Mouse (Mus musculus) heart, embryonic 14.5 days (tissue): ENCODE measurements around the gene Nyap1. TPM values are rescaled to one million over a fixed set of nuclear protein-coding genes. Genes with fewer than 3 reads are reported as not detected.
A peak's percentile ranks its signal among the peaks of the same experiment; 100 is the strongest.

Experiments used
- ATAC-seq: fragments of 200-750 bp; cut with Nextera tagmentation; 2 replicates; pipeline ENCODE4 v1.8.0; 2017; ENCODE audit warnings: low read depth, moderate TSS enrichment; ENCODE audit not compliant: insufficient number of reproducible peaks, insufficient read depth, low FRiP score
- H3K27ac ChIP-seq, 2 experiments: fragments of 200-500 bp in 1 of 2; fragments of 300-500 bp in 1 of 2; sonication (generic) in 1 of 2; replicated peaks in 1 of 2; 2 replicates each; pipeline ENCODE4 v1.5.1; 2012 to 2014; ENCODE audit warnings: low read depth in 2 of 2, low read length in 2 of 2, control low read depth in 1 of 2, mild to moderate bottlenecking in 1 of 2, mixed read lengths in 1 of 2; ENCODE audit not compliant: control insufficient read depth in 1 of 2, insufficient read depth in 1 of 2
- H3K27me3 ChIP-seq: fragments of 300-500 bp; sonication (generic); 2 replicates; pipeline ENCODE4 v1.6.1; 2014; ENCODE audit warnings: mild to moderate bottlenecking, low read length, control low read depth; ENCODE audit not compliant: control insufficient read depth, insufficient read depth
- H3K36me3 ChIP-seq: fragments of 300-500 bp; sonication (generic); 2 replicates; pipeline ENCODE4 v1.6.1; 2014; ENCODE audit warnings: mild to moderate bottlenecking, control low read depth, low read length, mixed read lengths; ENCODE audit not compliant: control insufficient read depth, insufficient read depth
- H3K4me1 ChIP-seq, 2 experiments: fragments of 200-500 bp in 1 of 2; fragments of 300-500 bp in 1 of 2; sonication (generic) in 1 of 2; 2 replicates each; pipeline ENCODE4 v1.6.1; 2012 to 2014; ENCODE audit warnings: low read length in 2 of 2, control low read depth in 1 of 2, mixed read lengths in 1 of 2; ENCODE audit not compliant: control insufficient read depth in 2 of 2, insufficient read depth in 2 of 2
- H3K4me2 ChIP-seq: fragments of 300-500 bp; sonication (generic); 2 replicates; pipeline ENCODE4 v1.6.1; 2014; ENCODE audit warnings: mild to moderate bottlenecking, low read length
- H3K4me3 ChIP-seq, 2 experiments: fragments of 200-500 bp in 1 of 2; fragments of 300-500 bp in 1 of 2; sonication (generic) in 1 of 2; 2 replicates each; pipeline ENCODE4 v1.5.1; 2012 to 2014; ENCODE audit warnings: low read length in 2 of 2, mild to moderate bottlenecking in 2 of 2, control low read depth in 1 of 2, low read depth in 1 of 2, moderate library complexity in 1 of 2; ENCODE audit not compliant: control insufficient read depth in 1 of 2, insufficient read depth in 1 of 2
- H3K9ac ChIP-seq: fragments of 300-500 bp; sonication (generic); 2 replicates; pipeline ENCODE4 v1.6.1; 2014; ENCODE audit warnings: mild to moderate bottlenecking, low read length
- H3K9me3 ChIP-seq: fragments of 300-500 bp; sonication (generic); 2 replicates; pipeline ENCODE4 v1.6.1; 2016; ENCODE audit warnings: low read length, control low read depth; ENCODE audit not compliant: control insufficient read depth
- WGBS: fragments of 180-500 bp; shearing (Covaris S2); extraction: QIAGEN DNeasy Blood & Tissue Kit; methylation state at CpG from one replicate; pipeline ENCODE4 v1.1.7; 2014; 5-methylcytosine and 5-hydroxymethylcytosine counted together
- polyA plus RNA-seq: library from polyadenylated mRNA; unstranded; fragments of >200 nt; fragmentation: Nextera tagmentation; extraction: Ambion mirVana; gene quantifications from 2 replicates; pipeline ENCODE4 v1.2.1, GENCODE M21; 2014

Gene Nyap1
- polyA plus RNA-seq, 1 experiment from 2014 or later = 0.57 TPM

DNA sequence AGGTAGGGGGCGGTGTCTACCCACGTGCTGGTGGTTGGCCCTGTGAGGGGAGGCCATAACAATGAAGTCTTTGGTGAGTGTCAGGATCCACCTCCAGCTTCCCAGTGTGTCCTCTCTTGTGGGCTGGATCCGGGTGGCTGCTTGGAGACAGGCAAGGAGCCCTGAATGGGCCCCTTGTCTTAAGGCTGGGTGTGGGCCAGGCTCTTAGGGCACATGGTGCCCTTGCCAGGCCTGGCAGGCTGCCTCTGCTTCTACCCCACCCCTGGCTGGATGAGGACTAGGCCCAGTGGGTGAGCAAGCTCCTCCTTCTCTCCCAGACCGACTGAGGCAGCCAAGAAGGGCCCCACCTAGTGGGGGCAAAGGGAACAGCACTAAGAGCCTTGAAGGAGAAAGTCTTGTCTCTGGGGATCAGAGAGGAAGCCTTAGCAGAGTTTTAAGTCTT lies 18.6 kb upstream of the Nyap1 start:
- Histone ChIP-seq H3K9me3 (no peaks in the 10 kb centered on the region), H3K27me3 (no peaks in the 10 kb centered on the region), H3K4me1 (peaks cover 14 to 34% of the 10 kb centered on the region in 2 experiments), H3K4me2 (no peak overlapping the region), H3K4me3 (no peak overlapping the region), H3K27ac (no peak overlapping the region), H3K36me3 (peaks cover 41% of the 10 kb centered on the region), H3K9ac (no peak overlapping the region)
- WGBS = 42% methylated on average over 4 of the region's 4 CpGs
- peak; percentile 31 for ATAC-seq

DNA sequence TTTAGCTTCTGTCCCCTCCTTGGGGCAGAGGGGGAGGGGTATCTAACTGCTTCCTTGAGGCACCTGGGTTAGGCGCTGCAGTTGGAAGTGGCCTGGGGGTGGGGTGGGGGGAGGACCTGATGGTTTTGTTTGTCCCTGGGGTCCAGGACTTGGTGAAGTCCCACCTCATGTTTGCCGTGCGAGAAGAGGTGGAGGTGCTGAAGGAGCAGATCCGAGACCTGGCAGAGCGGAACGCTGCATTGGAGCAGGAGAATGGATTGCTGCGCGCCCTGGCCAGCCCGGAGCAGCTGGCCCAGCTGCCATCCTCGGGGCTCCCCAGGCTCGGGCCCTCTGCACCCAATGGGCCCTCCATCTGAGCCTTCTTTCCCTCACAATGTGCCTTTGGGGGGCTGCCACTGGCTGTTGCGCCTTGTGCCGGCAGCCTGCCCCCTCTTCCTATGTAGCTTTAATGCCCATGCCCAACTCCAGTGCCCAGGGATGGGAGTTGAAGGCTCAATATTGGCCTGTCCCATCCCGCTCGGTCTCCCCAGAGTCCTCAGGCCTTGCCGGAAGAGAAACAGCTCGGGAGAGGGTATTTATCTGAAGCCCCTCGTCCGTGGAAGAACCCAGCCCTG lies 17.6 kb upstream of the Nyap1 start:
- Histone ChIP-seq H3K9me3 (no peaks in the 10 kb centered on the region), H3K27ac (0 out of 4 replicates have a peak overlapping the region, but pooled peaks of 1 of the 2 experiments have one; percentile 24), H3K36me3 (peaks cover 47% of the 10 kb centered on the region), H3K4me2 (no peak overlapping the region), H3K27me3 (no peaks in the 10 kb centered on the region), H3K4me1 (peaks cover 14 to 34% of the 10 kb centered on the region in 2 experiments), H3K9ac (no peak overlapping the region), H3K4me3 (no peak overlapping the region)
- WGBS = 89% methylated on average over 19 of the region's 19 CpGs
- ATAC-seq = no peak

DNA sequence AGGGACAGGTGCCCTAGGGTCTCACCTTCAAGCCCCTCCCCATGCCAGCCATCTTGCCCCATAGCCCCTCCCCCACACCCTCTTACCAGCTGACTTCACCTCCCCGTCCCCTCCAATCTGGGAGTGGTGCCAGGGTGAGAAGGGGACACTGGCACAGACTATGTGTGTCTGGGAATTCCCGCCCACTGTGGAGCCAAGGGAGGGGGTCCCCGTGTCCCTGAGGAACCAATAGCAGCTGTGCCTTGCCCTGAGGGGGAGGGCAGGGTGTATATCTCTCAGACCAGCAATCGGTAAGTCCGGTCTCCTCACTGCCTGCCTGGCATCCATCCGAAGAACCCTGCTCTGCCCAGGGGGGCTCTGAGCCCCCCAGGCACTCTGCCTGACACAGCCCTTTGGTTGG lies 16.5 kb upstream of the Nyap1 start:
- H3K36me3 ChIP-seq = peaks cover 58% of the 10 kb centered on the region
- no peak overlapping the region for H3K4me3 ChIP-seq
- 47% methylated on average over 6 of the region's 6 CpGs for WGBS
- peaks cover 19 to 44% of the 10 kb centered on the region in 2 experiments for H3K4me1 ChIP-seq
- no peak overlapping the region for H3K4me2 ChIP-seq
- no peaks in the 10 kb centered on the region for H3K27me3 ChIP-seq
- H3K27ac ChIP-seq = peak overlapping the region in 1 of 2 experiments; percentile 61; a peak in 1 of 4 replicates
- 0 out of 2 replicates have a peak overlapping the region, but pooled peaks have one; percentile 30 for H3K9ac ChIP-seq
- H3K9me3 ChIP-seq = no peaks in the 10 kb centered on the region
- ATAC-seq = peak; percentile 64

DNA sequence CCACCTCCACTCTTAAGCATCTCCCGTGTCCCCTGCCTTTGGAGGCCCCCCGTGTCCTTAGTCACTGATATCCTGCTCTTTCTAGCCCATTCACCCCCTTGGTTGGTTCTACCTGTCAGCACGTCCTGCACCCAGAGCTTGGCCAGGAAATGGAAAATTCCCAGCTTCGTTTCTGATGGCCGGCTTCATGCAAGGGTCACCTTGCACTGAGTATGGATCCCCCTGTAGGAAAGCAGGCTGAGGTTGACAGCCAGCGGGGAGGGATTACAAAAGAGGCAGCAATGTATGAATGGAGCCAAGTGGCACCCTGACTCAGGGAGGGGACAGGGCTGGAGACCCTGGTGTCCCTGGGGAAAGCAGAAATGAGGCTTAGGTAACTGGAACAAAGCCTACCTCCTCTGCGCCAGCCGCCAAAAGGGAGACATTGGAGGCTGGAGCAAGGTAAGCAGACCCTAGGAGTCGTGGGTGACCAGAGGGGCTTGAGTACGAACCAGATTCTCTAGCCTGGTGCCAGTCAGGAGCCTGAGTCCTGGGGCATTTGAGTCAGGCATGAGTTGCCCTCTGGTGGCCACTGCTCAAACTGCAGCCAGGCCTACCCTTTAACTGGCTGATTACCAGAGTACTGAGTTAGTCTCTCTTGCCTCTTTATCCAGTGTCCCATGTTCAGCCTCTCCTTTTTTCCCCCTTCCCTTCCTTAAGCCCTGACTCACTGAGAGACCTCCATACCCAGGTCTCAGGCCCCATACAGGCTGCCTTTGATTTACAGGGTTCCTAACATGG lies 15.7 kb upstream of the Nyap1 start:
- H3K4me2 ChIP-seq = no peak overlapping the region
- H3K27ac ChIP-seq = peak overlapping the region; percentile 6 to 61; a peak in 3 of 4 replicates
- peak; percentile 10; the same call in 1 of the 2 replicates for ATAC-seq
- H3K36me3 ChIP-seq = peaks cover 66% of the 10 kb centered on the region
- H3K4me1 ChIP-seq = peaks cover 22 to 51% of the 10 kb centered on the region in 2 experiments
- no peaks in the 10 kb centered on the region for H3K27me3 ChIP-seq
- WGBS = 23% methylated on average over 10 of the region's 10 CpGs
- H3K9ac ChIP-seq = 0 out of 2 replicates have a peak overlapping the region, but pooled peaks have one; percentile 3
- no peak overlapping the region for H3K4me3 ChIP-seq
- no peaks in the 10 kb centered on the region for H3K9me3 ChIP-seq

DNA sequence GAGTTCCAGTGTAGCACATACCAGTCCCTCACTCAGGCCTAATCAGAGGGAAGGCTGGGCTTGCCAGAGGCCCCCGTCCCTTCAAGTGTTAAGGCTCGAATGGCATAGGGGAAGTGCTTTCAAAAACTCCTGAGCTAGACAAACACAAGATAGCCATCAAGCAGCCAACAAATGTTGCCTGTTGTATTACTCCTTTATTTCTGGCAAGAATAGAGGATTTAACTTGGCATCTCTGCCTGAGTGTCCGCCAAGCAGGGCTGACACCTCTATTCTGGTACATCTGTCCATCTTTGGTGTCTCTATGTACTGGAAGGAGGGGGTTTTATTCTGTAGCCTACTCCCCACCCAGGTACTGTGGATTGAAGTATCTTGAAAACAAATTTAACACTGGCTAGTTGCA lies 14.7 kb upstream of the Nyap1 start:
- no peak overlapping the region for H3K4me2 ChIP-seq
- H3K9me3 ChIP-seq = no peaks in the 10 kb centered on the region
- peak overlapping the region; percentile 13; the same call in 1 of the 2 replicates for H3K9ac ChIP-seq
- no peak overlapping the region for H3K4me3 ChIP-seq
- 34% methylated on average over 3 of the region's 3 CpGs for WGBS
- H3K4me1 ChIP-seq = peaks cover 28 to 61% of the 10 kb centered on the region in 2 experiments
- H3K27me3 ChIP-seq = no peaks in the 10 kb centered on the region
- H3K36me3 ChIP-seq = peaks cover 76% of the 10 kb centered on the region
- ATAC-seq = no peak
- H3K27ac ChIP-seq = 0 out of 4 replicates have a peak overlapping the region, but pooled peaks of 1 of the 2 experiments have one; percentile 24

DNA sequence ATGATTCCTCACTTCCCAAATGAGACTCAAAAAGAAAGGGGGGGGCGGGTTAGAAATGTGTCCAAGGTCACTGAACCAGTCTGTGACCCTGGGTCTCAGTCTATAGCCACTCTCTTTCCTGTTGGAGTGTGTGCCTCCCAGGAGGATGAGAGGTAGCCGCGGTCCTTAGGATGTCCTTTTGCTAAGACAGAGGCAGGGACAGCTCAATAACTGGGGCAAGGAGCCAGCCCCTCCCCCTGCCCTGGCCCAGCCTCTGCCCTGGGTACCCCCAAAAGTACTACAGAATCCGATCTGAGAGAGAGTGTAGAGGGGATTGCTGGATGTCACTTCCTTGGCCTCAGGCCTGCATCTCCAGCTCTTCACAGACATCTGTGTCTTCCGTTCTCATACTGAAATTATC lies 14.0 kb upstream of the Nyap1 start:
- H3K4me2 ChIP-seq = no peak overlapping the region
- peak overlapping the region in 1 of 2 experiments; percentile 24; a peak in 1 of 4 replicates for H3K27ac ChIP-seq
- H3K9ac ChIP-seq = peak overlapping the region; percentile 13
- WGBS = 85% methylated on average over 5 of the region's 5 CpGs
- H3K36me3 ChIP-seq = peaks cover 82% of the 10 kb centered on the region
- H3K4me1 ChIP-seq = peaks cover 32 to 68% of the 10 kb centered on the region in 2 experiments
- no peaks in the 10 kb centered on the region for H3K27me3 ChIP-seq
- no peak overlapping the region for H3K4me3 ChIP-seq
- no peak for ATAC-seq
- H3K9me3 ChIP-seq = no peaks in the 10 kb centered on the region

DNA sequence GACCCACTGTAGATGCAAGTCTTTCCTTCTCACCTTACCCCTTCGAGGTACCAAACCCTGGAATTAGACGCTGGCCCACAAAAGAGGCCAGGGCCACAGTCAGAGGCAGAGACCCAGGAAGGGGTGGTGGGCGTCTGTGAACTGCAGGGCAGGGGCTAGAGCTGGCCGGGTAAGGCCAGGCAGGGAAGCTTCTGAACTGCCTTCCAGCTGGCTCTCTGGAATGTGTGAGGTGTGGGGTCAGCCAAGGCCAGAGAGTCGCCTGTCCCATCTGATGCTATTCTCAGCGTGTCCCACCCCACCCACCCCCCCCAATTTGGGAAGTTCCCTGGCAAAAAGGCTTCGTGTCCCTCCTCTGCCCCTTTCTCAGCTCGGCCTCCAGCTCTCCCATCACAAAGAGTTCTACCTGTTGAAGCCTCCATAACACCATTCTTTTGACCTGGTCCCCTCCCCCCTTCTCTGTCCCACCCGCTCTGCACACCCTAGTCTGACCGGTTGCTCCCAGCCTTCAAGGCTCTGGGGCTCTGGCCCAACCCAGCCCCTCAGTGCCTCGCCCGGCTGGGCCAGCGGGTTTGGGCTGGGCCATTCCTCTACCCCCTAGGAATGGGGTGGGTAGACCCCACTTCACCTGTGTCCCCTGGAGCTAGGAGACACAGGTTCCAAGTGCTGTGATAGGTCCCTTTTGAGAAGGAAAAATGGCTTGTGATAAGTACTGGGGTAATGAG lies 11.9 kb upstream of the Nyap1 start:
- Histone ChIP-seq H3K27ac (peak overlapping the region; percentile 28 to 38; a peak in 2 of 4 replicates), H3K9me3 (no peaks in the 10 kb centered on the region), H3K4me1 (peaks cover 36 to 76% of the 10 kb centered on the region in 2 experiments), H3K27me3 (no peaks in the 10 kb centered on the region), H3K4me3 (no peak overlapping the region), H3K9ac (peak overlapping the region; percentile 51), H3K36me3 (peaks cover 72% of the 10 kb centered on the region), H3K4me2 (no peak overlapping the region)
- no peak for ATAC-seq
- WGBS = 52% methylated on average over 13 of the region's 13 CpGs
